Mouse (Mus musculus): Measurements from ENCODE around the gene Olfr619. TPM values are rescaled to one million over a fixed set of nuclear protein-coding genes. Genes with fewer than 3 reads are reported as not detected.

Gene Olfr619
- not detected in 2 replicates for polyA plus RNA-seq (2012; rRNA removed)

DNA sequence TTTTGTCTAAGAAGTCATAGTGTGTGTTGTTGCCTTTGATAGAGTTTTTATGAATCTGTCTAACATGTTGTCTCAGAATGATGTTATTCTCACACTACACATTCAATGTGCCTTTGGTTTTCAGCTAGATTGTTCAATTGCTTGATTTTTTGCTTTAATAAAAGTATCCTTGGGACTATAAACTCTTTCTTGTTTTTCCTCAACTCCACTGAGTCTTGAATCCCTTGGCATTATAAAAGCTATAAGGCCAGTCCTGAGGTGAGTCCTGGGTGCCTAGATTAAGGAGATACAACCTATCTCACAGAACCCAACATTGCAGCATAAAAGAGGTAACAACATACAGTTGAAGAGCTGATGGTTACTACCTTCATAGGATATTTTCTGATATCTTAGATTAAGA lies at the start of gene Olfr619:
Gene Olfr619, plus strand, starts transcription at position 301 of the 400 bp plus-strand sequence.
- TF ChIP-seq POLR2A (IDR thresholded peaks at IDR 0.05; ENCODE audit: low read depth, low read length) (no peak), CTCF (IDR thresholded peaks at IDR 0.05; ENCODE audit: extremely low read depth, insufficient read depth, insufficient read length, insufficient replicate concordance) (no peak)

DNA sequence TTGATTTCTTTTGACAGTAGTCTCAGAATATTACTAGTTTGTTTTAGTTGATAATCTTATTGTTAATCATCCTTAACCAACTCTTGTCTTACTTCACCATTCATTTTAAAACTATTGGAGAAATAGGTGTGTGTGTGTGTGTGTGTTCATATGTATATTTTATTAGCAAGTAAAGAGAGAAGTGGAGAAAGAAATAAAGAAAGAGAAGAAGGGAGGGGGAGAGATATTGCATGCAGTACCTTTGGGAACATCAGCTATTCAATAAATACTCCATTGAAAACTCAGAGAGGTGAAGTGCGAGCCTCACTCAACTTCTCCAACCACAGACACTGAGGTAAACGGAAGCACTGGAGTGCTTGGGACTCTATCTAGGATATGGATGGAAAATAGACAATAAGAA lies 44.6 kb upstream of the Olfr619 start, which contains the start of gene Olfr615:
Gene Olfr615, plus strand, starts transcription at position 301 of the 400 bp plus-strand sequence.
- WGBS = 88% methylated on average over 2 of the region's 2 CpGs
- H3K4me1 ChIP-seq (ENCODE audit: control insufficient read depth, insufficient read depth, insufficient read length) = no peaks in the 10 kb centered on the region
- TF ChIP-seq CTCF (IDR thresholded peaks at IDR 0.05; ENCODE audit: extremely low read depth, insufficient read depth, insufficient read length, insufficient replicate concordance) = no peak
- TF ChIP-seq POLR2A (IDR thresholded peaks at IDR 0.05; ENCODE audit: low read depth, low read length) = no peak
- no peaks in the 10 kb centered on the region for H3K27me3 ChIP-seq (ENCODE audit: control insufficient read depth, insufficient read depth, low read length)
- no peak within 1 kb of the TSS for H3K4me3 ChIP-seq (ENCODE audit: extremely low read depth, insufficient read depth, insufficient read length)
- no peaks in the 10 kb centered on the region for H3K36me3 ChIP-seq (ENCODE audit: control insufficient read depth, insufficient read depth, low read length)
- DNase-seq (ENCODE audit: low read depth in 1 of 2, low spot score in 2 of 2) = no peak
- no peak within 1 kb of the TSS for H3K27ac ChIP-seq (ENCODE audit: insufficient read depth, low read length)

More for the DNA sequence above, at the start of gene Olfr619:
- H3K4me3 ChIP-seq (ENCODE audit: extremely low read depth, insufficient read depth, insufficient read length) = no peak within 1 kb of the TSS
- no peak for DNase-seq (ENCODE audit: low read depth in 1 of 2, low spot score in 2 of 2)
- no peak within 1 kb of the TSS for H3K27ac ChIP-seq (ENCODE audit: insufficient read depth, low read length)
- no peaks in the 10 kb centered on the region for H3K27me3 ChIP-seq (ENCODE audit: control insufficient read depth, insufficient read depth, low read length)
- H3K36me3 ChIP-seq (ENCODE audit: control insufficient read depth, insufficient read depth, low read length) = no peaks in the 10 kb centered on the region
- H3K4me1 ChIP-seq (ENCODE audit: control insufficient read depth, insufficient read depth, insufficient read length) = no peaks in the 10 kb centered on the region

- WGBS = 78% methylated on average over 3 of the region's 3 CpGs
- Histone ChIP-seq H3K27me3 (ENCODE audit: control insufficient read depth, insufficient read depth, low read length) (no peaks in the 10 kb centered on the region), H3K36me3 (ENCODE audit: control insufficient read depth, insufficient read depth, low read length) (no peaks in the 10 kb centered on the region), H3K27ac (ENCODE audit: insufficient read depth, low read length) (no peak within 1 kb of the TSS), H3K4me1 (ENCODE audit: control insufficient read depth, insufficient read depth, insufficient read length) (no peaks in the 10 kb centered on the region), H3K4me3 (ENCODE audit: extremely low read depth, insufficient read depth, insufficient read length) (no peak within 1 kb of the TSS)
- TF ChIP-seq POLR2A (IDR thresholded peaks at IDR 0.05; ENCODE audit: low read depth, low read length) (no peak), CTCF (IDR thresholded peaks at IDR 0.05; ENCODE audit: extremely low read depth, insufficient read depth, insufficient read length, insufficient replicate concordance) (no peak)
- DNase-seq (ENCODE audit: low read depth in 1 of 2, low spot score in 2 of 2) = no peak
These were observed 31.3 kb upstream of the Olfr619 start, which contains the start of gene Olfr616 for GRCm38 (mm10) chr7:103569043-103569442. Olfr616 (minus strand) TSS chr7:103569143.

DNA sequence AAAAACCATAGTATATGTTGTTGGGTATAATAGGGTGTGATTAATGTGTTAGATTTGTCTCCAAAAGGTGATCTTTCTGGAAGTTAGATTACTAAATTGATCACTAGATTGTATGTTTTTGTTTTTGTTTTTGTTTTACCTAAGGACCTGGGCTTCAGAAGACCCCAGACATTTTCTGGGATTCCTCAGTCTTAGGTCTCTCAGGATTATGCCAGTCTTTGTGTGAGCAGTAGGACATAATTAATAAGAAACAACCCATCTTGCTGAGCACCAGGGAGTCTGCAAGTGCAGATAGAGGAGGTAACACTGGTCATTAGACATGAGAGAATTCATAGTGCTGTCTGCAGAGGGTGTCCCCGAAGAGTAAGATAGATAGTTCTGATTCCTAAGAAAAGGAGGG lies 27.6 kb upstream of the Olfr619 start, which contains the start of gene Olfr617:
Gene Olfr617, plus strand, starts transcription at position 301 of the 400 bp plus-strand sequence.
- Histone ChIP-seq H3K4me3 (ENCODE audit: extremely low read depth, insufficient read depth, insufficient read length) (no peak within 1 kb of the TSS), H3K27ac (ENCODE audit: insufficient read depth, low read length) (no peak within 1 kb of the TSS), H3K27me3 (ENCODE audit: control insufficient read depth, insufficient read depth, low read length) (no peaks in the 10 kb centered on the region), H3K36me3 (ENCODE audit: control insufficient read depth, insufficient read depth, low read length) (no peaks in the 10 kb centered on the region), H3K4me1 (ENCODE audit: control insufficient read depth, insufficient read depth, insufficient read length) (no peaks in the 10 kb centered on the region)
- TF ChIP-seq POLR2A (IDR thresholded peaks at IDR 0.05; ENCODE audit: low read depth, low read length) (no peak), CTCF (IDR thresholded peaks at IDR 0.05; ENCODE audit: extremely low read depth, insufficient read depth, insufficient read length, insufficient replicate concordance) (no peak)
- WGBS = 81% methylated on average over 1 of the region's 1 CpGs
- no peak for DNase-seq (ENCODE audit: low read depth in 1 of 2, low spot score in 2 of 2)

DNA sequence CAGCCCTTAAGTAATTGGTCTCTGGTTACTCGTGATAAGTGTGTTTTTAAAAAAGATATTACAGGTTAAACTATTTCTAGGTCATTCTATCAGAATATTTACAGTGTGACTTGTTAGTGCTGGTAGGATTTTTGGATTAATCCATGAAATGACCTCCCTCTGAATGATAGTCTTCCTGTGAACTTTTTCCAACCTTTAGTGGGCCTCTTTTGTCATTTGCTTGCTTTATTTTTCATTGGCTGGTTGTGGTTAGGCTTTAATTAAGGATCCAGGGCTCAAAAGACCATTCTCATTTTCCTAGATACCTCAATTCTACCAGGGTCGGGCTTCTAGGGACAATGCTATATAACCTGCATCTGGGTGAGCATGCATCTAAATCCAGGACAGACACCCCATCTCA lies 10.6 kb upstream of the Olfr619 start, which contains the start of gene Olfr618:
Gene Olfr618, plus strand, starts transcription at position 301 of the 400 bp plus-strand sequence.
- DNase-seq (ENCODE audit: low read depth in 1 of 2, low spot score in 2 of 2) = no peak
- TF ChIP-seq POLR2A (IDR thresholded peaks at IDR 0.05; ENCODE audit: low read depth, low read length) (no peak), CTCF (IDR thresholded peaks at IDR 0.05; ENCODE audit: extremely low read depth, insufficient read depth, insufficient read length, insufficient replicate concordance) (no peak)
- H3K36me3 ChIP-seq (ENCODE audit: control insufficient read depth, insufficient read depth, low read length) = no peaks in the 10 kb centered on the region
- H3K27me3 ChIP-seq (ENCODE audit: control insufficient read depth, insufficient read depth, low read length) = no peaks in the 10 kb centered on the region
- 68% methylated on average over 2 of the region's 2 CpGs for WGBS
- no peaks in the 10 kb centered on the region for H3K4me1 ChIP-seq (ENCODE audit: control insufficient read depth, insufficient read depth, insufficient read length)
- H3K27ac ChIP-seq (ENCODE audit: insufficient read depth, low read length) = no peak within 1 kb of the TSS
- H3K4me3 ChIP-seq (ENCODE audit: extremely low read depth, insufficient read depth, insufficient read length) = no peak within 1 kb of the TSS

GRCm38 (mm10) chr7:103607425-103607824 lies 7.0 kb downstream of the Olfr619 start:
- no peaks in the 10 kb centered on the region for H3K4me1 ChIP-seq (ENCODE audit: control insufficient read depth, insufficient read depth, insufficient read length)
- H3K4me3 ChIP-seq (ENCODE audit: extremely low read depth, insufficient read depth, insufficient read length) = no peak overlapping the region
- H3K27me3 ChIP-seq (ENCODE audit: control insufficient read depth, insufficient read depth, low read length) = no peaks in the 10 kb centered on the region
- WGBS = 67% methylated on average over 2 of the region's 2 CpGs
- H3K36me3 ChIP-seq (ENCODE audit: control insufficient read depth, insufficient read depth, low read length) = no peaks in the 10 kb centered on the region
- no peak for DNase-seq (ENCODE audit: low read depth in 1 of 2, low spot score in 2 of 2)
- H3K27ac ChIP-seq (ENCODE audit: insufficient read depth, low read length) = no peak overlapping the region
- TF ChIP-seq CTCF (IDR thresholded peaks at IDR 0.05; ENCODE audit: extremely low read depth, insufficient read depth, insufficient read length, insufficient replicate concordance) = no peak
- no peak for TF ChIP-seq POLR2A (IDR thresholded peaks at IDR 0.05; ENCODE audit: low read depth, low read length)

GRCm38 (mm10) chr7:103612434-103612833 lies 12.1 kb downstream of the Olfr619 start, which contains the start of gene Olfr620:
Olfr620 (minus strand) TSS chr7:103612534.
- Histone ChIP-seq H3K4me3 (ENCODE audit: extremely low read depth, insufficient read depth, insufficient read length) (no peak within 1 kb of the TSS), H3K27ac (ENCODE audit: insufficient read depth, low read length) (no peak within 1 kb of the TSS), H3K27me3 (ENCODE audit: control insufficient read depth, insufficient read depth, low read length) (no peaks in the 10 kb centered on the region), H3K36me3 (ENCODE audit: control insufficient read depth, insufficient read depth, low read length) (no peaks in the 10 kb centered on the region), H3K4me1 (ENCODE audit: control insufficient read depth, insufficient read depth, insufficient read length) (no peaks in the 10 kb centered on the region)
- DNase-seq (ENCODE audit: low read depth in 1 of 2, low spot score in 2 of 2) = no peak
- TF ChIP-seq CTCF (IDR thresholded peaks at IDR 0.05; ENCODE audit: extremely low read depth, insufficient read depth, insufficient read length, insufficient replicate concordance) (no peak), POLR2A (IDR thresholded peaks at IDR 0.05; ENCODE audit: low read depth, low read length) (no peak)
- WGBS = 66% methylated on average over 2 of the region's 2 CpGs
